Mouse (Mus musculus): Measurements from ENCODE around the gene Tmem200b. TPM values are rescaled to one million over a fixed set of nuclear protein-coding genes. Genes with fewer than 3 reads are reported as not detected.

Gene Tmem200b
- polyA plus RNA-seq, 1 experiment from 2014 or later: 8.2 TPM

- Histone ChIP-seq H3K27me3 (replicated peaks) (peaks cover 18% of the 10 kb centered on the region), H3K4me1 (replicated peaks) (peaks cover 77% of the 10 kb centered on the region)
- 10% methylated on average over 15 of the region's 15 CpGs for WGBS
Measured at GRCm38 (mm10) chr4:131919506-131920140, 1.9 kb upstream of the Tmem200b start.

GRCm38 (mm10) chr4:131920141-131920594 lies 1.4 kb upstream of the Tmem200b start:
- WGBS: 2% methylated on average over 51 of the region's 51 CpGs
- peaks cover 18% of the 10 kb centered on the region for H3K36me3 ChIP-seq
- H3K27me3 ChIP-seq (replicated peaks): peaks cover 18% of the 10 kb centered on the region
- H3K27ac ChIP-seq (ENCODE audit: poor library complexity, severe bottlenecking): peak overlapping the region; percentile 80
- H3K4me1 ChIP-seq (replicated peaks): peaks cover 78% of the 10 kb centered on the region
- peak overlapping the region; percentile 72 for H3K4me2 ChIP-seq
- peak overlapping the region; percentile 89 for H3K9ac ChIP-seq
- peak overlapping the region; percentile 76 for H3K4me3 ChIP-seq
- ATAC-seq (ENCODE audit: insufficient number of reproducible peaks, low FRiP score): peak; percentile 4; the same call in 1 of the 2 replicates
- no peaks in the 10 kb centered on the region for H3K9me3 ChIP-seq (replicated peaks)

More at GRCm38 (mm10) chr4:131919506-131920140, 1.9 kb upstream of the Tmem200b start:
- Histone ChIP-seq H3K27ac (ENCODE audit: poor library complexity, severe bottlenecking) (peak overlapping the region; percentile 80), H3K4me2 (peak overlapping the region; percentile 72), H3K36me3 (peaks cover 13% of the 10 kb centered on the region), H3K4me3 (peak overlapping the region; percentile 76), H3K9ac (peak overlapping the region; percentile 89), H3K9me3 (replicated peaks) (no peaks in the 10 kb centered on the region)
- no peak for ATAC-seq (ENCODE audit: insufficient number of reproducible peaks, low FRiP score)

- Histone ChIP-seq H3K4me3 (peak overlapping the region; percentile 76), H3K4me2 (peak overlapping the region; percentile 72), H3K27ac (ENCODE audit: poor library complexity, severe bottlenecking) (peak overlapping the region; percentile 80), H3K4me1 (replicated peaks) (peaks cover 78% of the 10 kb centered on the region), H3K9me3 (replicated peaks) (no peaks in the 10 kb centered on the region), H3K27me3 (replicated peaks) (peaks cover 14% of the 10 kb centered on the region), H3K36me3 (peaks cover 22% of the 10 kb centered on the region), H3K9ac (peak overlapping the region; percentile 89)
- ATAC-seq (ENCODE audit: insufficient number of reproducible peaks, low FRiP score): 0 out of 2 replicates have a peak, but pooled peaks have one; percentile 12
- WGBS: under 1% methylated on average over 72 of the region's 76 CpGs
Measured at GRCm38 (mm10) chr4:131920595-131921351, 798 bp upstream of the Tmem200b start.

GRCm38 (mm10) chr4:131922404-131922803 lies 833 bp downstream of the Tmem200b start:
- 60% methylated on average over 15 of the region's 15 CpGs for WGBS
- peaks cover 8% of the 10 kb centered on the region; the same call in 1 of the 2 replicates for H3K27me3 ChIP-seq (replicated peaks)
- peaks cover 26% of the 10 kb centered on the region for H3K36me3 ChIP-seq
- no peak for ATAC-seq (ENCODE audit: insufficient number of reproducible peaks, low FRiP score)
- H3K9ac ChIP-seq: peak overlapping the region; percentile 89
- no peak overlapping the region for H3K27ac ChIP-seq (ENCODE audit: poor library complexity, severe bottlenecking)
- peak overlapping the region; percentile 72 for H3K4me2 ChIP-seq
- no peaks in the 10 kb centered on the region for H3K9me3 ChIP-seq (replicated peaks)
- peaks cover 79% of the 10 kb centered on the region for H3K4me1 ChIP-seq (replicated peaks)
- peak overlapping the region; percentile 76 for H3K4me3 ChIP-seq

GRCm38 (mm10) chr4:131924096-131924810 lies 2.7 kb downstream of the Tmem200b start:
- ATAC-seq (ENCODE audit: insufficient number of reproducible peaks, low FRiP score): no peak
- Histone ChIP-seq H3K27ac (ENCODE audit: poor library complexity, severe bottlenecking) (peak overlapping the region; percentile 55), H3K4me2 (peak overlapping the region; percentile 4; the same call in 1 of the 2 replicates), H3K36me3 (peaks cover 43% of the 10 kb centered on the region), H3K4me1 (replicated peaks) (peaks cover 74% of the 10 kb centered on the region), H3K9ac (no peak overlapping the region), H3K27me3 (replicated peaks) (peaks cover 8% of the 10 kb centered on the region; the same call in 1 of the 2 replicates), H3K4me3 (no peak overlapping the region), H3K9me3 (replicated peaks) (no peaks in the 10 kb centered on the region)
- 60% methylated on average over 6 of the region's 6 CpGs for WGBS

- Histone ChIP-seq H3K4me3 (no peak overlapping the region), H3K36me3 (peaks cover 67% of the 10 kb centered on the region), H3K9ac (no peak overlapping the region), H3K4me2 (no peak overlapping the region), H3K27ac (ENCODE audit: poor library complexity, severe bottlenecking) (no peak overlapping the region), H3K4me1 (replicated peaks) (peaks cover 44% of the 10 kb centered on the region), H3K27me3 (replicated peaks) (no peaks in the 10 kb centered on the region), H3K9me3 (replicated peaks) (no peaks in the 10 kb centered on the region)
- ATAC-seq (ENCODE audit: insufficient number of reproducible peaks, low FRiP score): no peak
- WGBS: 79% methylated on average over 6 of the region's 6 CpGs
Measured at GRCm38 (mm10) chr4:131929146-131929545, 7.6 kb downstream of the Tmem200b start.

- 85% methylated on average over 2 of the region's 2 CpGs for WGBS
- Histone ChIP-seq H3K4me1 (replicated peaks) (peaks cover 14% of the 10 kb centered on the region; the same call in 1 of the 2 replicates), H3K27me3 (replicated peaks) (no peaks in the 10 kb centered on the region), H3K9me3 (replicated peaks) (no peaks in the 10 kb centered on the region), H3K27ac (ENCODE audit: poor library complexity, severe bottlenecking) (no peak overlapping the region), H3K4me3 (no peak overlapping the region), H3K36me3 (peaks cover 29% of the 10 kb centered on the region), H3K9ac (no peak overlapping the region), H3K4me2 (no peak overlapping the region)
- no peak for ATAC-seq (ENCODE audit: insufficient number of reproducible peaks, low FRiP score)
Measured at GRCm38 (mm10) chr4:131939459-131939858, 17.9 kb downstream of the Tmem200b start.

- WGBS: 96% methylated on average over 4 of the region's 4 CpGs
- Histone ChIP-seq H3K4me2 (no peak overlapping the region), H3K27ac (ENCODE audit: poor library complexity, severe bottlenecking) (no peak overlapping the region), H3K9me3 (replicated peaks) (no peaks in the 10 kb centered on the region), H3K27me3 (replicated peaks) (no peaks in the 10 kb centered on the region), H3K36me3 (peaks cover 15% of the 10 kb centered on the region), H3K4me1 (replicated peaks) (peaks cover 18% of the 10 kb centered on the region), H3K4me3 (no peak overlapping the region), H3K9ac (no peak overlapping the region)
- no peak for ATAC-seq (ENCODE audit: insufficient number of reproducible peaks, low FRiP score)
Measured at GRCm38 (mm10) chr4:131940846-131941245, 19.3 kb downstream of the Tmem200b start.

- Histone ChIP-seq H3K9ac (no peak overlapping the region), H3K9me3 (replicated peaks) (peaks cover 3% of the 10 kb centered on the region; the same call in 1 of the 2 replicates), H3K27ac (ENCODE audit: poor library complexity, severe bottlenecking) (no peak overlapping the region), H3K4me3 (no peak overlapping the region), H3K27me3 (replicated peaks) (no peaks in the 10 kb centered on the region), H3K36me3 (peaks cover 4% of the 10 kb centered on the region), H3K4me2 (no peak overlapping the region), H3K4me1 (replicated peaks) (peaks cover 13% of the 10 kb centered on the region)
- WGBS: 93% methylated on average over 11 of the region's 11 CpGs
- no peak for ATAC-seq (ENCODE audit: insufficient number of reproducible peaks, low FRiP score)
Measured at GRCm38 (mm10) chr4:131947848-131948247, 26.3 kb downstream of the Tmem200b start.

- Histone ChIP-seq H3K27me3 (replicated peaks) (no peaks in the 10 kb centered on the region), H3K4me2 (no peak overlapping the region), H3K27ac (ENCODE audit: poor library complexity, severe bottlenecking) (no peak overlapping the region), H3K4me1 (replicated peaks) (peaks cover 11% of the 10 kb centered on the region), H3K9ac (no peak overlapping the region), H3K9me3 (replicated peaks) (peaks cover 3% of the 10 kb centered on the region; the same call in 1 of the 2 replicates), H3K4me3 (no peak overlapping the region), H3K36me3 (peaks cover 16% of the 10 kb centered on the region)
- ATAC-seq (ENCODE audit: insufficient number of reproducible peaks, low FRiP score): no peak
- WGBS: 52% methylated on average over 5 of the region's 5 CpGs
Measured at GRCm38 (mm10) chr4:131949903-131950302, 28.3 kb downstream of the Tmem200b start.
